Mouse (Mus musculus) megakaryocyte, embryonic 14.5 days (primary cell): ENCODE data around the gene Hist1h2af.

Experiments
- FLI1 ChIP-seq: IDR thresholded peaks from 2 replicates; pipeline ENCODE4 v1.6.1; 2012; ENCODE audit warnings: low read length, inconsistent platforms, mixed read lengths
- GATA1 ChIP-seq: IDR thresholded peaks from 3 replicates; pipeline ENCODE4 v1.6.1; 2012; ENCODE audit warnings: mixed read lengths, low read length, inconsistent platforms, borderline replicate concordance

DNA sequence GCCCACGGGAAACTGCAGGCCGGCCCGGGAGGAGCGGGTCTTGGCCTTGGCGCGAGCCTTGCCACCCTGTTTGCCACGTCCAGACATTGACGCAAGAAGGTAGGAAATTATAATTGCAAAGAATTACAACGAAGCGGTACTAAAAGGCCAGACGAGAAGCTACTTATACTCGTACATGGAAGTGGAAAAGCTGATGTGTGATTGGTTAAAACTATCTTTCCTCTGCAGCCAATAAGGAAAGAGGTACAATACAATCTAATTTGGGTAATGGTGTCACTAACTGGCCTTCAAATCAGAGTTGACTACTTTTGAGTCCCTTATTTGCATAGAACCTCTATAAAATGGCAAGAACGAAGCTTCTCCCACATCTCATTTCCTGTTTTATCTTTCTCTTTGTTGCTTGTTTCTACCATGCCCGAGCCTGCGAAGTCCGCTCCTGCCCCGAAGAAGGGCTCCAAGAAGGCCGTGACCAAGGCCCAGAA, 37.4 kb downstream of the Hist1h2af start, which contains the start of the genes Hist1h2ae and Hist1h2bg:
- TF ChIP-seq GATA1 (no peak), FLI1 (no peak)
